Mouse (Mus musculus) large intestine, adult 2 months (tissue): ENCODE data around the gene Prr5. TPM values are rescaled to one million over a fixed set of nuclear protein-coding genes. Genes with fewer than 3 reads are reported as not detected.
"Not testable (repeated sequence)": the region's sequence is repeated elsewhere in the genome, so short reads cannot be mapped to it uniquely, and the experiment has no call there.

Experiments used
- DNase-seq: peaks from one replicate; pipeline ENCODE4 v3.0.0-alpha.2; 2012; ENCODE audit warnings: low read depth, low spot score
- WGBS: fragments of 180-500 bp; shearing (Covaris S2); methylation state at CpG from one replicate; pipeline ENCODE4 v1.1.7; 2018; 5-methylcytosine and 5-hydroxymethylcytosine counted together
- polyA plus RNA-seq: library from polyadenylated mRNA; depleted of rRNA; stranded (reverse); fragments of >200 nt; gene quantifications from 2 replicates; pipeline ENCODE4 v1.2.3, GENCODE M21; 2012

Prr5 gene
- polyA plus RNA-seq, 1 experiment: 52.4 TPM

DNA sequence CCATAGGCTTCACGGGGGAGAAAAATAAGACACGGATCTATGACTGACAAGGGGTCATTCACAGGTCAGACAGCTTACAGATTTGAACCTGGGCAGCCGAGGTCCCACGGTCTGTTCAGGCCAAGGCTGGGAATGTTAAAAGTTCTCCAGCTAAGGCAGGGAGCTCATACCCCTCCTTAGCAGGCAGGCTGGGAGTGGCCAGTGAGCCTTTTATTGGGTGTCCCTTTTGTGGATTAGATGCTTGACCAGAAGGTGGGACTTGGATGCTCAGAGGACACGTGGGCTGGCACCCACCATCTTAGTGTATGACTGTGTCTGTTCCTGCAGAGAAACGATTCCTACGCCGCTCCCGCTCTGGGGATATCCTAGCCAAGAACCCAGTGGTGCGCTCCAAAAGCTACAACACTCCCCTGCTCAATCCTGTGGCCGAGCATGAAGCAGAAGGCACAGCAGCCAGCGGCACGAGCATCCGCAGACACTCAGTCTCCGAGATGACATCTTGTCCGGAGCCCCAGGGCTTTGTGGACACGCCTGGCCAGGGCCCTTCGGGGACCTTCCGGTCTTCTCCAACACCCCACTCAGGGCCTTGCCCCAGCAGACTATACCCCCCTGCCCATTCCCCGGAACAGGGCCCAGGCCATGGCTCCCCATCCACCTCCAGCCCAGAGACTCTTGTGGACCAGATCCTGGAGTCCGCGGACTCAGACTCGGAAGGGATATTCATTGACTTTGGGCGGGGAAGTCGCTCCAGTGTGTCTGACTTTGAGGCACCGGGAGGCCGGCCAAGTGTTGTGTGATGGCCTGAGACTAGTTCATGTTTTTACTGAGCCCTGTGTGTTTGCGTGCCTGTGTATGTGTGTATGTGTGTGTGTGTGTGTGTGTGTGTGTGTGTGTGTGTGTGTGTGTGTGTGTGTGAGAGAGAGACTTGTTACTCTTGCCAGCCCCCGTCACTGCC is 33.2 kb downstream of the Prr5 start:
- DNase-seq: no peak
- 82% methylated on average over 29 of the region's 29 CpGs for WGBS

DNA sequence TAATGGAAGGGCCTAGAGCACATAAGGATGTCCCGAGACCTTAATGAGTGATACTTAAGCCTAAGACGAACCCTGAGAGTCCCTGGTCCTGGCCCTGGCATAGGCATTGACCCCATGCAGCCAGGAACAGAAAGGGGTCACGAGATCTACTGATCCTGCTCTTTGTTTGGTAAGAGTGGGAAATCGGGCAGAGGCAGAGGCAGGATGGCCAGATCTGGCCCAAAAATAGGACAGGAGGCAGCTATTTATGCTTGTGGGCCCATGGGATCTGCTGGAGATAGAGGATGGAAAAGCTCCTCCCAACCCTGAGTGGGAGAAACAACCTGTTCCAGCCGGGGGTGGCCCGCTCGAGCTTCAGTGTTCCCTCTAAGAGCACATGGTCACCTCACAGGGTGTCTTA is 34.6 kb downstream of the Prr5 start:
- no peak for DNase-seq
- 87% methylated on average over 7 of the region's 7 CpGs for WGBS

DNA sequence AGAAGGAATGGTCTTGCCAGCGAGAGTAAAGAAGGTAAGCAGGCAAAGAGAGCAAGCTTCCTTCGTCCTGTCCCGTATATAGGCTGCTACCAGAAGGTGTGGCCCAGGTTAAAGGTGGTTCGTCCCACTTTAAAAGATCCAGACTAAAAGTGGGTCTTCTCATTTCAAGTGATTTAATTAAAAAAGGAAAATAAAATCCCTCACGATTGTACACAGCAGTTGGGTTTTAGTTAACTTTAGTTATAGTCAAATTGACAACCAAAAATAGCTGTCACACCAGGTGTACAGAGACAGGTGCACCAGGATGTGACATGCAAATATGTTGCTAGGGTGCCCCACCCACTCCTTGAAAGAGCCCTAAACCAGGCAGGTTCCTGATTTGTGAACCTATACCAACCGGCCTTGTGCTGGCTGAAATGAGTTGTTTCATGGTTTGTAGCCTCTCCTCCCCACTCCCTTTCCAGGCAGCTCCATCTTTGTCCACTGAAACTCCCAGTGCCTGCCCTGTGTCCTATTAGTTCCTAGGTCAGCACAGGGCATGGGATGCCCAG is 36.0 kb downstream of the Prr5 start:
- DNase-seq: no peak
- WGBS: 31% methylated on average over 6 of the region's 6 CpGs

DNA sequence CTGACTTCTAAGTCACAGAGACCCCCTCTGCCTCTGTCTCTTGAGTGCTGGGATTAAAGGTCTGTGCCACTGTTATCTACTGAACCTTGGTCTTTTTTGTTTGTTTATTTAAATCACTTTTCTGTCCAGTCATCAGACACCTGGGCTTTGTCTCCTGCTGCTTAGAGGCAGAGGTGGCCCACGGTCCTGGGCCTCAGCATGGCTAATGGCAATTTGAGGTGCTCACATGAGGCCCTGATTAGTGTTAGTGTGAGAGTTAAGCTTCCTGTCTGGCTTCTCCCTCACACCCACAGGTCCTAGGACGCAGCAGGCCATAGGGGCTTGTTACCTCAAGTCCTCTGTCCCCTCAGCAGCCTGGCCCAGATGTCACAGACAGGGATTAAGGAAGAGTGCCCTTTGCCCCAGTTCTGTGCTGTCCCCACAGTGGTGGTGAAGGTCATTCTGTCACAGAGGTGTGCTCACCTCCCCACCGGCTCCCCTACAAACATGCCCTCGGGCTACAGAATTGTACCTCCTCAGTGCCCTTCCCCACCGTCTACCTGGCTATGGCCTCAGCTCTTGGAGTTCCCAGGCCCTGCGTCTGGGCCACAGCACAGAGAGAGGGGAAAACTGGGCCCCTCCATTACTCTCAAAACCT is 37.7 kb downstream of the Prr5 start:
- WGBS: 54% methylated on average over 6 of the region's 6 CpGs
- DNase-seq: no peak

DNA sequence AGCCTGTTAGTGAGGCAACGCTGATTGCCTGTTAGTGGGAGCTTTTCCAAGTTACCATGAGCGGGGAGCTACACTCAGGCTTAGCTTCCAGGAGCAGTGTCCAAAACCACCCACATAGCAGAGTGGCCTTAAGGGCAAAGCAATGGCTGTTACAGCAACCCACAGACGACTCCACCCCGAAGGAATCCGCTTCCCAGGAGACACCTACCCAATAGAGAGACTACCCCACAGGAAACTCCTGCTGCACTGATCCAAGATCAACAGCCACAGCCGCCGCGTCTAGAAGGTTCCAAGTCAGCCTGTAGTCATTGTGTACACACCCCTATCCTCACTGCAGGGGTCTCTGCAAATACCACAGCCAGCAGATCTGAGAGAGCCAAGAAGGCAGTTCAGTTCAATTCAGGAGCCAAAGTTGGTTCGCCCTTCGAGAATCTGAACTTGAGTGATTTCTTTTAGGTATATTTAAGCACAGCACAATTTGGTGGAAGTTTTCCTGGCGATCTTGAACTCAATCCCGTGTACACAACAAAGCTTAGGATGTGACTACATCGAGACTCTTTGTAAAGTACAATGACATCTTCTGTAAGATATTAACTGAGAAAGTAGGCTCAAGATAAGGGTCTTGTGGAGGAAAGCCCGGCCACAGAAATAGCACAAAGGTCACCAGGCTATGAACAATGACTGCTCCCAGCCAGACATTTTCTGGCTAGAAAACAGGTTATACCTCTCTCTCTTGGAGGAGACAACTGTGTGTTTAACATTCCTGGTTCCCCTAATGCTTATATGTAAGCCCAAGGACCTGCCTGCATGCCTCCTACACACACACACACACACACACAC is 43.4 kb downstream of the Prr5 start:
- 29% methylated on average over 14 of the region's 14 CpGs for WGBS
- DNase-seq: no peak

DNA sequence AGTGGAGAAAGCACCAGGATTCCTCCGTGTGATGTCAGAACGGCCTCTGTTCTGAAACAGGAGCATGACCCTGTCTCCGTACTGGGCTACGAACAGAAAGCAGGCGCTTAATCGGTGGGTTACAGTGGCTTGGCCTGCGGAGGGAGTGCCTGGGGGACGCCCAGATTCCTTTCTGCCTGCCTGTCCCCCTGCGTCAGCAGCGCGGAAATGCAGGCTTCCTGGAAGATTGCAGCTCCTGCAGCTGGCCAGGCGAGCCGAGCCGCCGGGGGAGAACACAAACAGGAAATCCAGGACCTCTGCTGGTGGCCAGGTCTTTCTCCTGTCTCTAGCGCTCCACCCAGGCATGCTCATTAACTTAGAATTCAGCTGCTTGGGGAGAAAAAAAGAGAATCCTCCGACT is 45.3 kb downstream of the Prr5 start:
- 1% methylated on average over 17 of the region's 17 CpGs for WGBS
- DNase-seq: no peak

DNA sequence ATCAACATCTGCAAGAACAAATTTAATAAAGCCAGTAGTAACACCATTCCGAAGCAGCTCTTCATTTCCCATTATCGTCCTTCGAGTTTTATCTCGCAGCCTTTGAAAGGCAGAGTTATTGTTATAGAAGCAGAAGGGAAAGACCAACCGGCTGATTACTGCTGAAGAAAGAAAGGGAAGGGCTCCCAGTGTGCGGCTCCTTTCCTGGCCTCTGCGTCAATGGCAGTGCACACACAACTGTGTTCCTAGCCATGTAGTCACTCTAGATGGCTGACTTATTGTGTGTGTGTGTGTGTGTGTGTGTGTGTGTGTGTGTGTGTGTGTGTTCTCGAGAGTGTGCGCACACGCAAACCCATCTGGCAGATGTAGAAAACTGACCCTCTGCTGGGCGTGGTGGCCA is 45.7 kb downstream of the Prr5 start:
- WGBS: 24% methylated on average over 11 of the region's 11 CpGs
- DNase-seq: no peak

DNA sequence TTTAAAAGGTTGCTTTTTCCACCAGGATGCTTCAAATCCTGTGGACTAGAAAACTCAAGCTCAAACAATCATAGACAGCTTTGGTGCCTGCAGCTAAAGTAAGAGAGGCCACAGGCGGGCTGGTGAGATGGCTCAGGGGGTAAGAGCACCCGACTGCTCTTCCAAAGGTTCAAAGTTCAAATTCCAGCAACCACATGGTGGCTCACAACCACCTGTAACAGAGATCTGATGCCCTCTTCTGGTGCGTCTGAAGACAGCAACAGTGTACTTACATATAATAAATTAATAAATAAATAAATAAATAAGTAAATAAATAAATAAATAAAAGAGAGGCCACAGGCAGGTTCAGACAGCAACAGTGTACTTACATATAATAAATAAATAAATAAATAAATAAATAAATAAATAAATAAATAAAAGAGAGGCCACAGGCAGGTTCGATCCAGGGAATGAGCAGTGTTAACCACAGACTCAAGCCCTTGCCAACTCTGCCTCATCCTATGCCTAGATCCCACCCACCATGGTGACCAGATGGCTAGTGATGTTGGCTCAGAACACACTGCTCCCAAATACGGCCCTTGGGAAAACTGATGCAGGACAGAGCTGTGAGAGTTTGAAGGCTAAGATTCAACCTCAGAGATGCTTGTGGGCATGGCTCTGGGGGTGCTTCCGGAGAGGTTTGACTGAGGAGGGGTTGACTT is 48.3 kb downstream of the Prr5 start:
- 65% methylated on average over 6 of the region's 6 CpGs for WGBS
- DNase-seq: not testable (repeated sequence)

DNA sequence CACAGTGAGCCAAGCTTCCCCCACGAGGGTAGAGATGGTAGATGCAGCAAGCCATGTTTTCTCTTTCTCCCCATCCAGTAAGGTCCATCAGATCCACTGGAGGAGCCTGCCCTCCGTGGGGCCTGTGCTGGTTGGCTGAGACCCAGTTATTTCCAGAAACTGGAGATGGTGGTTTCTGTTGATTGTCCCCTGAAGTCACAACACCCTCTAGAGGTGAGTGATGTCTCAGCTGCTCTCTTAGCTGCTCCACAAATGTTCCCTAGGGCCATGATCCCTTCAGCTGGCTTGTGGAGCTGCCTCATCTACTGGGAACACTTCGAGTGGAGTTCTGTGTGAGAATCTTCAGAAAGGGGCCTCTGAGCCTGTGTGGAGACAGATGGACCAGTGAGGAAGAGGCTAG is 49.4 kb downstream of the Prr5 start:
- no peak for DNase-seq
- WGBS: 77% methylated on average over 3 of the region's 3 CpGs

DNA sequence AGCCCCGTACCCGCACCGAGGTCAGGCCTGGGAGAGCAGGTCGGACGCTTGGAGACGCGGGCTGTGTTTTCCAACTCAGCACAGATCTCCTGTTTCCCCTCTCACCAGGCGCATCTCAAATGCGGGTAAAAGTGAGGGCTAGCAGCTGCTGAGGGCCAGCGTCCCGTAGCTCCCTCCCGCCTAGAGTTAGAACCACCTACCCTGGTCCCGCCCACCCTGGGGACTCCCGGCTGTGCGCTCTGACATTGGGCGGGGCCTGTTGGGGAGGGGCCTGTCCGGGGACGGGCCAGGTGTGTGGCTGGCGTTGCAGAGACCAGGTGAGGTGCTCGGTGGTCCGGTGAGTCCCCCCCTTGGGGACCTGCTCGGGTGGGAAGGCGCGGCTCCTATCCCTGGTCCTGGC is 50.4 kb downstream of the Prr5 start, which contains the start of gene Arhgap8:
Gene Arhgap8, plus strand, starts transcription at position 262 of the 400 bp plus-strand sequence.
- DNase-seq: no peak
- 3% methylated on average over 24 of the region's 24 CpGs for WGBS

DNA sequence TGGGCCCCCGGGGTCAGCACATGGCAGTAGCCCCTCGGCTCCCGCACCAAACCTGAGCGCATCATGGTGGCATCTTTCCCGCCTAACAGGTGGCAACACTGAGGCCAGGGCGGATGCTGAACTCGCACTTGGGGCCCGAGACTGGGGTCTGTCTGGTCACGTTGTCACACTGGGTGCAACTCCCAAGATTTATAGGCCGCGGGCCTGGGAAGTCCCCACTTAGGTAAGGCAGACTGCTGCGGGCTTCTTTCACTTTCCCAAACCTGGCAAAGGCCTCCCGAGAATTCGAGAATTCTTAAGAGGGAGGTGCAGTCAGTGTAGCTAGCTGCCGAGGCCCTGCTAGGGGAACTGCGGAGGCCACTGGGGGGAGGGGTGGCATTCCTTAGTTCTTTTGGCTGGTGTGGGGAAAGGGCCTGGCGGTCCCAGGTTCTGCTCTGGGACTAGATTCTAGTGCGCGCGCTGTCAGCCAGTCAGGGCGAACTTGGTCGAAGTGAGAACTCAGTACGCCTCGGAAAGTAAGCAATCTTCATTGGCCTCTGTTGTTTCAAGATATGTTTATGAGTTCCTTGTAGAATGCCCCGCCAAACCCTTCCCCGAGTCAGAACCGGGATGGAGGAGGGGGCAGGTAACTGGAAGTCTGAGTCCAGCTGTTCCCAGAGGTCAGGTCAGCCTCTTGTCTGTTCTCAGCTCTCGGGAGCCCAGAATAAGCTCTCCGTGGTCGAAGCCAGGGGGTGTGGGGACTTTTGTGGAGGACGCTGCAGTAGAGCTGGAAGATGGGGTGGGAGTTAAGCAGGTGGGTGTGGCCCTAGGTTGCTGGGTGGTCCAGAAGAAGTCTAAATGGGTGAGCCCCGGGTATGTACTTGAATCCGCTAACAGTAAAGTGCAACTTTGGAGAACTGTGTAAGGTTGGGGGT is 51.1 kb downstream of the Prr5 start:
- no peak for DNase-seq
- WGBS: 8% methylated on average over 33 of the region's 33 CpGs

DNA sequence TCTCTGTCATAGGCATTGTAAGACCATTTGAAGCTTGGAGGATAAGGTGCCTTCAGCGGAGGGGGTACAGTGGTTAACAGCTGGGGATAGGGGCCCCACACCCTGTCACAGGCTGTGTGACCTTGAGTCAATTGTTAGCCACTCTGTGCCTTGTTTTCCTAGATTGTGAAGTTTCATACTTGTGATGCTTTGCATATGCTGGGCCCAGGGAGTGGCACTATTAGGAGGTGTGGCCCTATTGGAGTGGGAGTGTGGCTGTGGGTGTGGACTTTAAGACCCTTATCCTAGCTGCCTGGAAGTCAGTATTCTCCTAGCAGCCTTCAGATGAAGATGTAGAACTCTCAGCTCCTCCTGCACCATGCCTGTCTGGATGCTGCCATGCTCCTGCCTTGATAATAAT is 54.2 kb downstream of the Prr5 start:
- WGBS: 81% methylated on average over 1 of the region's 1 CpGs
- DNase-seq: not testable (repeated sequence)

DNA sequence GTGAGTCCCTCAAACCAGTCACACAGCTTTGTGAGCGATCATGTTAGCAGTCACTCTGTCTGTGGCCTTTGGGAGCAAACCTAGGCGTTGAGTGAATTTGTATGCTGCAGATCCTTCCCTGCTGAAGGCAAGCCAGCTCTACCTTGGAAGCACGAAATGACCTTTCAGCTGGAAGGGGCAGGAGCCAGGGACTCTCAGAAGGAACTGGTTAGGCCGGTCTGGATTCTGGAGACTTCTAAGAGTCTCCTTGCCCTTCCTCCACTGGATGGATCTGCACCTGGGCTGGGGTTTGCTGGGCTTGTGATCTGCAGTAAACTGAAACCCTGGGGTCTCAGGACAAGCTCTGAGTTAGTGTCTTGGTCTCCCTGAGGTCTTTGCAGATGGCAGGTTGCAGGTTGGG is 54.8 kb downstream of the Prr5 start:
- peak; percentile 68 for DNase-seq
- 23% methylated on average over 4 of the region's 4 CpGs for WGBS

DNA sequence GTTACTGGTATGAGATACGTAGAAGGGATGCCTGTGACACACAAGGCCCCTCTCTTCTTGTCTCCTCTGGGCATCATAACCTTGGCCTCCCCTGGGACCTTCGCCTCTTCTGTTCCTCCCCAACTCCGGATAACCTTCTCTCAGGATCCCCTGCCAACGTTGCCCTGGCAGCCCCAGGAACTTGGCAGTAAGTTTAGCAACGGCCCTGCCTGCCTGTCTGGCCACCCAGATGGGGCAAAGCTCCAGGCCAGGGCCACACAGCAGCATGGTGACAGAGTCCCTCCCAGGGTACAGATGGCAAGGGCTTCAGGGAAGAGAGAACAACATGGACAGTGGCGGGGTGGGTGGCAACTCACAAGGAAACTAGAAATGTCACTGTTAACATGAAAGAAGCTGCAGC is 60.3 kb downstream of the Prr5 start:
- no peak for DNase-seq
- WGBS: 63% methylated on average over 6 of the region's 6 CpGs

DNA sequence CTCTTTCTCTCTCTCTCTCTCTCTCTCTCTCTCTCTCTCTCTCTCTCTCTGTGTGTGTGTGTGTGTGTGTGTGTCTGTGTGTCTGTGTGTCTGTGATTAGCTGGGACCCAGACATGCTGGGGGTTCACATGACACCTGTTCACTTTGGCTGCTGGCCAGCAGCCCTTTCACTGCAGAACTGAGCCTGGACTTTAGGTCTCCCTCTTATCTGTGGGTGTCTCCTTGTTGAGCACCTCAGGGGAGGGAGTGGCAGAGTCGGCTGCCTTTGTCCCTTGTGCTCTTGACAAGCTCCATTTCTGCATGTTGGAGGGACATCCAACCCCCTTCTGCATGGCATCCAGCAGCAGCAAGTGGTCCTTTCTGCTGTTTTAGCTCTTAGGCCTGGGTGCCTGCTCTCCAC is 61.5 kb downstream of the Prr5 start:
- DNase-seq: no peak

DNA sequence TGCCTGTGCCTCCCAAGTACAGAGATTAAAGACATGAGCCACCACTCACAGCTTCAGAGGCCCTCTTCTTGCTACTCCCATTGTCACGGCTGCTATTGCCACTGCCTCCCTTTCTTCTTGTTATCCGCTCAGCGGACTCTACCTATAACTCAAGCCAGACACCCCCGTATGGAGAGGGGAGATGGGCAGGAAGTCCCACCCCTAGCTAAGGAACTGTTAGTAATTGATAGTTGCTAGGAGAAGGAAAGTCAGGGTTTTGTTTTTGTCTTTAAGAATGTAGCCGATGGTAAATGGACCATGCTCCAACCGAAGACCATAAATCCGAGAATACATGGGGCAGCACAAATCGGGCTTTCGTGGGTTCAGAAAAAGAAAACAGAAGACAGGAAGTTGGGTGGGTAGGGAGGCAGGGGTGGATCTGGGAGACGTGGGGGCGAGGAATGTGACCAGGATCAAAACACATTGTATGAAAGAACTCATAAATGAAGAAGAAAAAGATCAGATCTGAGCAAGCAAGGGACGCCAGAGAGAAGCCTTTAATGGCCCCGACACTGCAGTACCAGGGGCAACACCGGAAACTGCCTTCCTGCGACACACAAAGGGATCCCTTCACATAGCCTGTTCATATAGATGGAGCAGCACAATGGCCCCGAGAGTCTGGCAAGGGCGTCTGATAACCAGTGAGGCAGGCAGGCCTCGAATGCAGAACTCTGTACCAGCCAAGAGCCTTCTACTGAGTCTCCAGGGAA is 62.4 kb downstream of the Prr5 start:
- DNase-seq: no peak
- WGBS: 77% methylated on average over 18 of the region's 18 CpGs

More for the DNA sequence above, 61.5 kb downstream of the Prr5 start:
- 17% methylated on average over 1 of the region's 1 CpGs for WGBS

DNA sequence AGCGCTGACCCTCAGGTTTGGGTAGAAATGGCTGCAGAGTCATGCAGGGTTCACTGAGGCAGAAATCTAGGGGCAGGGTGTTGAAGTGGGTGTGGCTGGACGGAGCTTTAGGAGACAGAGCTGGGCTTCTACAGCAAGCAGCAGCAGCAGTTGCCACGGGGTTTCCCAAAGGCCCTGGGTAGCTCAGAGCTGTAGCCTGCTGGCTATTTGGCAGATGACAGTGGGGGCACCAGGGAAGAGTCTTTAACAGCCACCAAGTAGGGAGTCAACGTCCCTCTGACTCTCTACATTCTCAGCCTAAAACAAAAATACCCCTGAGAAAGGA is 63.0 kb downstream of the Prr5 start:
- DNase-seq: no peak
- 83% methylated on average over 4 of the region's 4 CpGs for WGBS
